Mouse (Mus musculus): ENCODE data around the gene Crhr1.
A peak's percentile ranks its signal among the peaks of the same experiment; 100 is the strongest.

Gene Crhr1

DNA sequence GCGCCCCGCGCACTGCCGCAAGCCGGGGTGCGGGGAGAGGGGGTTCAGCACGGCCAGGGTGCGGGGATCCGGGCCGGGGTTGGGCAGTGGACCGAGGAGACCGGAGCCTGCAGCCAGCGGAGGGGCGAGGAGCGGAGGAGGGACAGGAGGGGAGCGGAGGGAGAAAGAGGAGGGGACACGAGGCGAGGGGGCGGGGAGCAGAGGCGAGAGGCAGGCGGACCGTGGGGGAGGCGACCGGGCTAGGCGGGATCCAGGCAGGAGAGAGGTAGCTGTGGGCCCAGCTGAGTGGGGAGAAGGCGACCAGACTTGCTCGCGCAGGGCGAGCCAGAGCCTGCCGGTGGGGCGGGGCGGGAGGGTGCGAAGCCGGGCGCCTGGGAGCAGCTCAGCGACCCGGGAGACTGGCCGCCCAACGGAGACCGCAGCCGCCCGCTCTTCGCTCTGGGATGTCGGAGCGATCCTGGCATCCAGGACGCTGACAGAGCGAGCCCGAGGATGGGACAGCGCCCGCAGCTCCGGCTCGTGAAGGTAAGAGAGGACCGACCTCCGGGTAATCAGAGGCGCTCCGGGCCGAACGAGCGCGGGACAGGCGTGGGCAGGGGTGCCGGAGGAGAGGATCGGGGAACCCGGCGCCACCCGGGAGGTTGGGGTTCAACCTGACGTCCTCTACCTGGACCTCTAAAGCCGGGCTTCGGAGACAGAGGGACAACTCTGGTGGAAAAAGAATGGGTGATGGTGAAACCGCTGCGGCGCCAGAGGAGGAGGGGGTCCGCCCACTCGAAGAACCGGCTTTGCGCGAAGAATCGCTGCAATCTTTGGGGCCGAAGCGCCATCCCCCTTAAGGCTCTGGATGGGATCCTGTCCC lies at the start of gene Crhr1:
Gene Crhr1, plus strand, starts transcription at position 276 of the 862 bp plus-strand sequence.
- peak in 1 of 2 experiments; percentile 35 for DNase-seq (ENCODE audit: low spot score in 2 of 2)

GRCm38 (mm10) chr11:104083248-104083647 lies 49.4 kb upstream of the Crhr1 start:
- no peak for DNase-seq (ENCODE audit: low spot score in 2 of 2)

GRCm38 (mm10) chr11:104083716-104084115 lies 48.9 kb upstream of the Crhr1 start:
- DNase-seq (ENCODE audit: low spot score in 2 of 2): no peak

- DNase-seq (ENCODE audit: low spot score in 2 of 2): no peak
These were observed 44.1 kb upstream of the Crhr1 start for GRCm38 (mm10) chr11:104088519-104088918.

DNA sequence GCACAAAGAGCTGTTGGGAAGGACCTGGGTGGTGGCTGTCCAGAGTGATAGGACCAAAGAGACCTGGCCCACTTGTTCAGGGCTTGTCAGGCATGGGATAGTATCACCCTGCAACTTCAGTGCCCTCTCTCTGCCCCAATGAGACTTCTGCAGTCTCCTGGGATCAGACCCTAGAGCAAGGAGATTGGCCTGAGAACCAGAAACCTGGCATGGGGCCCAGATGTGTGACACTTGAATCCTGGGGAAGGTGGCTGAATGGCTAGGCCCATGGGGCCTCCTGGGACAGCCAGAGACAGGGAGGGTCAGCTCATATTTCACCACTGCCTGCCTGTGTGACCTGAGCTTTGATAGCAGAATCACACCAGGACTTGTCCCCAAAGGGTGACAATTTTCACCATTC lies 41.9 kb upstream of the Crhr1 start:
- no peak for DNase-seq (ENCODE audit: low spot score in 2 of 2)

- no peak for DNase-seq (ENCODE audit: low spot score in 2 of 2)
These were observed 37.5 kb upstream of the Crhr1 start for GRCm38 (mm10) chr11:104095151-104095550.

DNA sequence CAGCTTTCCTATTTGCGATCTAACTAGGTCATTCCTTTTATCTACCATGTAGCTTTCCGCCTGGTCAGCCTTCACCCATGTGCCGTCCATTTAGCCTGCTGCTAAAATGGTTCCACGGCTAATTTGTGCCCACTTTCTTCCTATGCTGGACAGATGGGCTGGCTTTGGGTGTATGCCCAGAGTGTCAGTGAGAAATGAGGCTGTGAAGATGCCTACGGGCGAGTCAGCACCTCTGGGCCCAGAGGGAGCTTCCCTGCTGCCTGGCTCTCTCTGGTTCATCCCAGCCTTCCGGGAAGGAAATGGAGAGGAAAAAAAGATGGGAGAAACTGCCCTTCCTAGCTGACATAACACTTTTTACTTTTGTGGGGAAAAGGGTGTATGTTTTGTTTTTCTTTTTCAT lies 36.1 kb upstream of the Crhr1 start:
- no peak for DNase-seq (ENCODE audit: low spot score in 2 of 2)

GRCm38 (mm10) chr11:104099542-104099941 lies 33.1 kb upstream of the Crhr1 start:
- peak; percentile 37 to 63 for DNase-seq (ENCODE audit: low spot score in 2 of 2)

- no peak for DNase-seq (ENCODE audit: low spot score in 2 of 2)
These were observed 30.0 kb upstream of the Crhr1 start for GRCm38 (mm10) chr11:104102641-104103040.

GRCm38 (mm10) chr11:104106329-104106728 lies 26.3 kb upstream of the Crhr1 start:
- DNase-seq (ENCODE audit: low spot score in 2 of 2): peak in 1 of 2 experiments; percentile 60

DNA sequence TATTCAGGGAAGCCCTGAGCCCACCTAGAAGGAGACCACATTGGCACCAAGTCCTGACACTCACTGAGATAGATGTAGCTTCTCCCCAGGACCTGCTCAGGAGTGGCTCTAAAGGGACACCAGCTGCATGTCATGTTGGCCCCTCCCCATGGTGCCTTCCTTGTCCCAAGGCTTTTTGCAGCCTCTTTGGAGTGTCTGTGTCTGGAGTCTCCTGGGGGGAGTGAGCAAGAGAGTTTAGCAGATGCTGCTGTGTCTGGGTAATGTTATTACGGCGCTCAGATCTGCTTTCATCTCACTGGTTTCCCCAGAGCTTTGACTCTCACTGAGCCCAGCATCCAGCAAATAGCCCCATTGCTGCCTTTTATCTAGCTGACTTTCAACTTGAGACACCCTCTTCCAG lies 25.7 kb upstream of the Crhr1 start:
- no peak for DNase-seq (ENCODE audit: low spot score in 2 of 2)

- no peak for DNase-seq (ENCODE audit: low spot score in 2 of 2)
These were observed 22.3 kb upstream of the Crhr1 start for GRCm38 (mm10) chr11:104110366-104110765.

- no peak for DNase-seq (ENCODE audit: low spot score in 2 of 2)
These were observed 20.8 kb upstream of the Crhr1 start for GRCm38 (mm10) chr11:104111851-104112250.

- DNase-seq (ENCODE audit: low spot score in 2 of 2): no peak
These were observed 19.0 kb upstream of the Crhr1 start for GRCm38 (mm10) chr11:104113699-104114098.

GRCm38 (mm10) chr11:104114690-104115089 lies 18.0 kb upstream of the Crhr1 start:
- no peak for DNase-seq (ENCODE audit: low spot score in 2 of 2)

DNA sequence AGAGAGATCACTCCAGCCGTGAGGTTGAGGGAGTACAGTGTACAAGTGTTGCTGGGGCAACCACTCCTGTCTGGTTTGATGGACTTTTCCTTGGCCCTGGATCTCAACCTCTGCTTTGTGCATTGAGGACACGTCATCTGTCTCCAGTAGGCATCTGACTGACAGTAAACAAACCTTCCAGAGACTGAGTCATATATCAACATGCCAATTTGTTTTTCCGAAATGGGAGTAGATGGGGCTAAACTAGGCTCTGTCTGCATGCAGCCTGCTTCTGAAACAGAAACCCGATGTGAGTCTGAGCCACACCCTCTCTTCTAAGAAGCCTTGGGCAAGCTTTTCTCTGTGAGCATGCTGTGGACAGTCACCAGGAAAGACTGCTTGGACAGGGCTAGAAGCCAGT lies 14.3 kb upstream of the Crhr1 start:
- DNase-seq (ENCODE audit: low spot score in 2 of 2): no peak

DNA sequence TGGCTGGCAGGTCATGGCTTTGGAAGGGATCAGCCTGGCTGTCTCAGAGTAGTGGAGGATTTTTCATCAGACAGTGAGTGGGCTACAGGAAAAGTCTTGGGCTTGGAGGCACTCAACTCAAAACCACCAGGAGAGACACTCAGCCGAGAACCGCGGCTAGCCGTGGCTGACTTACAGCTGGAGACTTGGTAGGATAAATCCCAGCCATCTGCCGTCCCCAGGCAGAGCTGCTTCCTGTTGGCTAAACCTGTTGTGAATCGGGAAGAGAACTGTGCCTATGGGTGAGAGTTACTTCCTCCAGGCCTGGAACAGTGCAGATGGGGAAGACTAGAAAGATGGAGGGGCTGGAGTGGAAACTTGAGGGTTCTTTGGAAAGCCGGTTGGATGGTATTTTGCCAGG lies 9.7 kb upstream of the Crhr1 start:
- DNase-seq (ENCODE audit: low spot score in 2 of 2): no peak

DNA sequence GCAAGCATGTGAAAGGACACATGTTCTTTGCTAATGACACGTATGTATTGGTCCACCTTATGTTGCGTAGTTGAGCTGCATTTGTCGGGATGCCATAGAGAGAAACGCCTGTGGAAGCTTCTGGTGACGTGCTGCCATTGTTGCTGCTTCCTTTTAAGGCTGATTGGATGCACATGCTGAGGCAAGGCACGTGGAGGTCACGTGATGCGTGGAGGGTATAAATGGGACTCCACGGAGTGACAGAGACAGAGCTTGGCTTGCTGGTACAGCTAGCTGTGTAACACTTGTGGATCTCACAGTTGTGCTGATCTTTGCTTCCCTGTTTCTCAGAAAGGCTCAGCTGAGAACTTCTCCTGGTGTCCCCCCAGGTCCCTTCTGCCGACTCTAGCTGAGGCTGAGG lies 9.2 kb upstream of the Crhr1 start:
- no peak for DNase-seq (ENCODE audit: low spot score in 2 of 2)

- DNase-seq (ENCODE audit: low spot score in 2 of 2): no peak
These were observed 8.1 kb upstream of the Crhr1 start for GRCm38 (mm10) chr11:104124582-104124981.

GRCm38 (mm10) chr11:104129466-104129865 lies 3.2 kb upstream of the Crhr1 start:
- DNase-seq (ENCODE audit: low spot score in 2 of 2): no peak

GRCm38 (mm10) chr11:104130721-104131647 lies 1.7 kb upstream of the Crhr1 start:
- DNase-seq (ENCODE audit: low spot score in 2 of 2): no peak

- DNase-seq (ENCODE audit: low spot score in 2 of 2): peak in 1 of 2 experiments; percentile 42
These were observed 899 bp upstream of the Crhr1 start for GRCm38 (mm10) chr11:104131756-104132155.
